ENCODE assay signal across 12 mouse cellular contexts in the genomic region with DNA sequence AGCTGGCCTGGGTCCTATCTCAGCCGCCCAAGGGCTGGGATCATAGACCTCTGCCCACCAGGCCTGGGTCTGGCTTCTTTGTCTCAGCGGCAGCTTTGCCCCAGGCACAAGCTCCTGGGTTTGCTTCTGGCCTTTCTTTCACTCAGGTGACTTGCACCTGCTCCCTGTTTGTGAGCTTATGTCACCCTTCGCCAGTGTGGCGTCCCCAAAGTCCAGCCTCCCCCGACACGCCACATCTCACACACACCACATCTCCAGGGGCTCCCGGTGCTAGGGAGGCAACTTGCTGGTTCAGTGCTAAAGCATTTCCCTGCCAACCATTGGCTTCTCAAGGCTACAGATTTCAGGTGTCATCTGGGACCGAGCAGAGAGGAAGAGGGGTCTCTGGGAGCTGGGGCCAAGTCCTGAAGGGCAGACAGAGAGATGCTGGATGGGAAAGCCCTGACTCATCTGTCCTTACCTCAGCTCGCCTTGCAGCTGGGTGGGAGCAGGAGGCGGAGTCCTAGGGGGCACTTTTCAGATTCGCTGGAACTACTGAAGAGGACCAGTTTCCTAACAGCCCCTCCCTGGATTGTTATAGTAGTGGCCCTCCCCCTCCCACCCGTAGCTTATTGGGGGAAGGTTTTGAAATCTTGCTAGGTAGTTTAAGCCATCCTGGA. TPM values are rescaled to one million over a fixed set of nuclear protein-coding genes. Genes with fewer than 3 reads are reported as not detected.
DNase-seq lines count a peak whose midpoint lies in the region; ATAC-seq lines count a peak whose summit lies in the region.
"Had no signal": no experiment of that assay in that cellular context is flagged by ENCODE, and none has a peak within 500 bp of the region (broad histone marks: within the 10 kb centered on the region; RNA-seq: fewer than 3 reads in every experiment).

No protein-coding gene starts in this region.

- WGBS in kidney, embryonic 16.5 days: 52% methylated on average over 12 of the region's 12 CpGs
- 60% methylated on average over 12 of the region's 12 CpGs for WGBS in intestine, embryonic 16.5 days

- H3K36me3 ChIP-seq in kidney, embryonic 16.5 days (ENCODE audit: insufficient read depth, low read length): peaks cover 10% of the 10 kb centered on the region
- H3K36me3 ChIP-seq in intestine, embryonic 16.5 days (ENCODE audit: control insufficient read depth, insufficient read depth, low read length): no peaks in the 10 kb centered on the region

- peaks cover 92% of the 10 kb centered on the region for H3K4me1 ChIP-seq in kidney, embryonic 16.5 days (ENCODE audit: insufficient read depth, low read length)
- peaks cover 93% of the 10 kb centered on the region for H3K4me1 ChIP-seq in intestine, embryonic 16.5 days (ENCODE audit: control insufficient read depth, insufficient read depth, low read length)

- H3K4me2 ChIP-seq in kidney, embryonic 16.5 days (replicated peaks; ENCODE audit: low read depth, low read length): peak overlapping the region; percentile 89
- peak overlapping the region; percentile 65; the same call in 1 of the 2 replicates for H3K4me2 ChIP-seq in intestine, embryonic 16.5 days (ENCODE audit: low read depth, low read length)

- H3K27ac ChIP-seq in kidney, embryonic 16.5 days (ENCODE audit: low read length): peak overlapping the region; percentile 31; the same call in 1 of the 2 replicates
- no peak overlapping the region for H3K27ac ChIP-seq in intestine, embryonic 16.5 days (ENCODE audit: low read length)

- no peak overlapping the region for H3K9ac ChIP-seq in kidney, embryonic 16.5 days (replicated peaks; ENCODE audit: low read length)
- 0 out of 2 replicates have a peak overlapping the region, but pooled peaks have one; percentile 59 for H3K9ac ChIP-seq in intestine, embryonic 16.5 days (ENCODE audit: low read depth, low read length)

- H3K27me3 ChIP-seq in kidney, embryonic 16.5 days (ENCODE audit: insufficient read depth, low read length): no peaks in the 10 kb centered on the region
- no peaks in the 10 kb centered on the region for H3K27me3 ChIP-seq in intestine, embryonic 16.5 days (replicated peaks; ENCODE audit: control insufficient read depth, insufficient read depth, low read length)

- no peaks in the 10 kb centered on the region for H3K9me3 ChIP-seq in kidney, embryonic 16.5 days (ENCODE audit: low read length)
- H3K9me3 ChIP-seq in intestine, embryonic 16.5 days (ENCODE audit: control insufficient read depth, low read length): no peaks in the 10 kb centered on the region

- DNase-seq in adrenal gland, postnatal 10 days: peak; percentile 19
- no peak for DNase-seq in adrenal gland, postnatal 25 days
- DNase-seq in kidney, adult 8-10 months: no peak
- peak; percentile 43 for DNase-seq in MN1 (ENCODE audit: low spot score)
- DNase-seq in urinary bladder, postnatal 25 days (ENCODE audit: low spot score): no peak
- DNase-seq in thymus, postnatal 25 days: no peak
- DNase-seq: adrenal gland, postnatal 36 days had no signal

- H3K4me3 ChIP-seq in kidney, embryonic 16.5 days (ENCODE audit: low read length): no peak overlapping the region
- H3K4me3 ChIP-seq in intestine, embryonic 16.5 days (ENCODE audit: low read length): no peak overlapping the region
- H3K4me3 ChIP-seq: erythroblast, embryonic 14.5 days had no signal

- ATAC-seq in kidney, embryonic 16.5 days (ENCODE audit: low FRiP score, low TSS enrichment): no peak
- ATAC-seq in intestine, embryonic 16.5 days: no peak

RNA-seq across cellular contexts. Expression of a gene that starts 14.3 kb away (rescaled TPM):
- total RNA-seq in adrenal gland, postnatal 10 days (2021): 10 to 100 TPM; 64.6 to 72.6 TPM
- total RNA-seq in adrenal gland, postnatal 25 days (2021): 56.0 and 82.0 TPM in 2 replicates
- polyA plus RNA-seq in kidney, embryonic 16.5 days (2015; fragmentation: Nextera tagmentation; extraction: Ambion mirVana): 11.3 and 12.4 TPM in 2 replicates
- polyA plus RNA-seq in intestine, embryonic 16.5 days (2015; fragmentation: Nextera tagmentation; extraction: Ambion mirVana): 5.1 and 5.9 TPM in 2 replicates

RNA-seq across cellular contexts. Expression of a gene that starts 42.2 kb away (rescaled TPM):
- not detected for total RNA-seq in adrenal gland, postnatal 10 days (2021)
- not detected in 2 replicates for total RNA-seq in adrenal gland, postnatal 25 days (2021)
- 3.4 and 7.6 TPM in 2 replicates for polyA plus RNA-seq in kidney, embryonic 16.5 days (2015; fragmentation: Nextera tagmentation; extraction: Ambion mirVana)
- polyA plus RNA-seq in intestine, embryonic 16.5 days (2015; fragmentation: Nextera tagmentation; extraction: Ambion mirVana): 0.61 and 0.80 TPM in 2 replicates
- total RNA-seq: adrenal gland, postnatal 36 days had no signal
- polyA plus RNA-seq: erythroblast, embryonic 14.5 days; large intestine, adult 2 months had no signal

RNA-seq across cellular contexts. Expression of a gene that starts 56.0 kb away (rescaled TPM):
- total RNA-seq in adrenal gland, postnatal 10 days (2021): not detected
- not detected in 2 replicates for total RNA-seq in adrenal gland, postnatal 25 days (2021)
- not detected in 2 replicates for polyA plus RNA-seq in kidney, embryonic 16.5 days (2015; fragmentation: Nextera tagmentation; extraction: Ambion mirVana)
- not detected in 2 replicates for polyA plus RNA-seq in intestine, embryonic 16.5 days (2015; fragmentation: Nextera tagmentation; extraction: Ambion mirVana)
- total RNA-seq: adrenal gland, postnatal 36 days had no signal
- polyA plus RNA-seq: erythroblast, embryonic 14.5 days; large intestine, adult 2 months; small intestine, adult 2 months had no signal

Comparison
In these comparisons a context has a peak if more than half of its experiments do, and no peak if none do; other contexts are left out.
1. DNase-seq: peak in adrenal gland, postnatal 10 days (single experiment) and MN1 (single experiment); none in adrenal gland, postnatal 25 days (single experiment), kidney, adult 8-10 months (0 of 2), urinary bladder, postnatal 25 days (single experiment) and thymus, postnatal 25 days (single experiment).